Mouse (Mus musculus) kidney, adult 2 months (tissue): ENCODE results near the gene Pias3.

Experiments used
- CTCF ChIP-seq: fragments of 200-500 bp; conservative IDR thresholded peaks from 2 replicates; pipeline ENCODE4 v1.5.1; 2011; ENCODE audit warnings: low read depth, mild to moderate bottlenecking, control low read depth, low read length, moderate library complexity, mixed read lengths; ENCODE audit not compliant: insufficient read depth, insufficient read length
- POLR2A ChIP-seq: fragments of 200-500 bp; IDR thresholded peaks from one replicate; pipeline ENCODE4 v1.6.1; 2011; ENCODE audit warnings: low read depth, low read length, control low read depth

DNA sequence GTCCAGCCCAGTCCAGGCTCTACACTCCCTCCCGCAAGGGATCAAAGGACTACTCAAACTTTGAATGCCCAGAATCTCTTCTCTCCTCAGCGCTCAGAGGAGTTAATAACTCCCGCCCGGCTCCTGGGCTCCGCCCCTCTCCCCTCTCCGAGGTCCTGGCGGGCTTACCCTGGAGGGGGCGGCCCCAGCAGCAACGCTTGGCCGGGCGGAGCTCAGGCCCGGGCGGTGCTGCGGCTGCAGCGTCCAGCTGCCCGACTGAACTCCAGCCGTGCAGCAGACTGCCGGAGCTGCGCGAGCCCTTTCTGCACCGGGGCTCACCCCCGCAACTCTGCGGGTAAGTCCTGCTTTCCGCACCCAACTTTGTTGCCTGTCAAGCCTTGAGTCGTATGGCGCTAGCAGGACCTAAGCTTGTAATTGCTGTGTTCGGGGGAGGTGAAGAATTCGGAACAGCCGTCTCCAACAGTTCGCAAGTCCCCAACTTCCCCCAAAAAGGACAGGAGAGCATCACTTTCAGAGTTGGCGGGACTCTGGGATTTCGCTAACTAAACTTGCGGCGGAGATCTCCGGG, at the start of gene Pias3:
- TF ChIP-seq CTCF: no peak
- no peak for TF ChIP-seq POLR2A
